Mouse (Mus musculus): ENCODE data around the gene Otog. TPM values are rescaled to one million over a fixed set of nuclear protein-coding genes. Genes with fewer than 3 reads are reported as not detected.

Otog gene
- not detected in 2 replicates for polyA plus RNA-seq (2021; fragmentation: Nextera tagmentation)
- long read RNA-seq, experiment 1, result 0 reads
- long read RNA-seq, experiment 2, result 0 reads

DNA sequence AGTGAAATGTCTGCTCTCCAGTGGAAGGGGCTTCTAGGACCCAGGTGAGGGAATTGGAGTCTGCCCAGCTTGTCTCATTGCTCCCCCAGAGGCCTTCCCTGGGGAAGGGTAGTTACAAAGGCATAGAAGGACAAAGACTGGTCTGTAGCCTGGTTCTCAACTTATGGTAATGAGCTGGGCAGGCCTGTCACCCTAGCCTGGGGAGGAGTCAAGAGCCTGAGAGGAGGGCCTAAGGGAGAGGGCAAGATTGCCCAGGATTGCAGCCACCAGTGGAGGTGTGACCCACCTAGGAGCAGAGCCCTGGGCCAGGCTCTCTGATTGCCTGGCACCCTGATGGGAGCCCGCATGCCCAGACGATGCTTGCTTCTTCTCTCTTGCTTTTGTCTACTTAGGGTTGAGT, at the start of gene Otog:
TSS of gene Otog (plus strand) at position 292 of the 400 bp plus-strand sequence.

GRCm38 (mm10) chr7:46238346-46238745, 2.4 kb upstream of the Otog start, which contains the start of gene Ush1c:
Gene Ush1c (minus strand): TSS chr7:46238503.

Other genes with a start within 250 kb of the Otog start
- gene Abcc6, start 210.7 kb upstream of the Otog start, polyA plus RNA-seq (2021; fragmentation: Nextera tagmentation), result 0.10 and 0.13 TPM in 2 replicates
- 21.3 and 22.8 TPM in 2 replicates for gene Nomo1, start 207.3 kb upstream of the Otog start, polyA plus RNA-seq (2021; fragmentation: Nextera tagmentation)
- gene Kcnj11, start 140.2 kb upstream of the Otog start, polyA plus RNA-seq (2021; fragmentation: Nextera tagmentation), result 4.6 and 4.7 TPM in 2 replicates
- gene Abcc8, start 61.0 kb upstream of the Otog start, polyA plus RNA-seq (2021; fragmentation: Nextera tagmentation), result 13.3 and 13.9 TPM in 2 replicates
- gene Ush1c, start 2.5 kb upstream of the Otog start, polyA plus RNA-seq (2021; fragmentation: Nextera tagmentation), result 0.28 TPM in 1 of 2 replicates, not detected in the other
- 0.10 and 0.33 TPM in 2 replicates for gene Myod1, start 135.5 kb downstream of the Otog start, polyA plus RNA-seq (2021; fragmentation: Nextera tagmentation)
- gene Kcnc1, start 155.5 kb downstream of the Otog start, polyA plus RNA-seq (2021; fragmentation: Nextera tagmentation), result 20.2 and 20.9 TPM in 2 replicates